In the genomic region with DNA sequence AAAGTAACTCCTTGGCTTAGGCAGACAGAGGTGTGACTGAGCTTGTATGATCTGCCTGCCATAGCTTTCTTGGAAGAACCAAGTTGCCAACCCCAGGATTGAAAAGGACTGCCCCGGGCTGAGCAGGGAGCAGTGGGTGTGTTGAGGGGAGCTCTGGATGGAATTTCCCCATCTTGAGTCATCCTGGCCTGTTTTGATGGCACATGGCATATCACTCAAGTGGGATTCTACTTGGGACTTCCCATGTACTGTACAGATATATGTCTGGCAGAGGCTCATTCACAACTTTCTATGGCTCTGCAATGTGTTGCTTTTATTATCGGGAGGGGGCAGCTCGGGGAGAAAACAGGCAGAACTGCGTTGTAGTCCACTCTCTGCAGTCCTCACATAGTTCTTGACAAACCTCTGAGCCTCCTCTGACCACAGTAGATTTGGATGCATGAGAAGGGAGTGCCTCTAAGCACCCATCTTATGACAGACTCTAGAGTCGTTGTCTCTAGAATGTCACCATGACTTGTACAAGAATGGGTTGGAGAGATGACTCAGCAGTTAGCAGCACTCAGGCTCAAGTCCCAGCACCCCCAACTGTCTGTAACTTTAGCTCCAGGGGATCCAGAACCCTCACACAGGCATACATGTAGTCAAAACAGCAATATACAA, we compare ENCODE assay signal across 11 mouse cellular contexts. TPM values are rescaled to one million over a fixed set of nuclear protein-coding genes. Genes with fewer than 3 reads are reported as not detected.
A peak's percentile ranks its signal among the peaks of the same experiment; 100 is the strongest.
DNase-seq lines count a peak whose midpoint lies in the region; ATAC-seq and TF ChIP-seq lines count a peak whose summit lies in the region.
"Had no signal": no experiment of that assay in that cellular context is flagged by ENCODE, and none has a peak within 500 bp of the region (broad histone marks: within the 10 kb centered on the region; RNA-seq: fewer than 3 reads in every experiment).

No protein-coding gene starts in this region.

- no peak for TF ChIP-seq EP300 in CH12.LX (IDR thresholded peaks at IDR 0.05; ENCODE audit: low read length)

- ATAC-seq in heart, embryonic 12.5 days (ENCODE audit: insufficient number of reproducible peaks, low FRiP score): peak; percentile 77
- peak; percentile 46 for ATAC-seq in erythroblast, adult 5-6 weeks (replicated peaks; ENCODE audit: low FRiP score, poor library complexity, severe bottlenecking)
- no peak for ATAC-seq in forebrain, postnatal 0 days

- H3K4me2 ChIP-seq in heart, embryonic 12.5 days: peak overlapping the region; percentile 10; the same call in 1 of the 2 replicates
- H3K4me2 ChIP-seq in CH12.LX (ENCODE audit: insufficient read depth, low read depth, poor library complexity, severe bottlenecking) (peak overlapping the region; percentile 91), myocyte (ENCODE audit: low read depth) (peak overlapping the region; percentile 85)
- no peak overlapping the region for H3K4me2 ChIP-seq in forebrain, postnatal 0 days (ENCODE audit: low read depth)

- WGBS in heart, embryonic 12.5 days: 78% methylated on average over 5 of the region's 5 CpGs
- 91% methylated on average over 5 of the region's 5 CpGs for WGBS in forebrain, postnatal 0 days

- dilution Hi-C loops in CH12.LX (cut with MboI; ENCODE audit: extremely low pct_ligation_motif_present, extremely low pct_unique_long_range_greater_than_20kb, low sequenced_read_pairs): no loop called here

- peaks cover 62% of the 10 kb centered on the region for H3K79me2 ChIP-seq in CH12.LX (replicated peaks; ENCODE audit: control insufficient read depth, extremely low read depth, insufficient read depth, poor library complexity, severe bottlenecking)
- H3K79me2 ChIP-seq in myocyte (ENCODE audit: control insufficient read depth, insufficient read depth): peaks cover 20% of the 10 kb centered on the region

- H3K27ac ChIP-seq in heart, embryonic 12.5 days (ENCODE audit: poor library complexity, severe bottlenecking): peak overlapping the region; percentile 74
- H3K27ac ChIP-seq in CH12.LX (ENCODE audit: insufficient read depth, low read depth): peak overlapping the region; percentile 99
- no peak overlapping the region for H3K27ac ChIP-seq in forebrain, postnatal 0 days (ENCODE audit: low read depth, low read length)
- H3K27ac ChIP-seq: layer of hippocampus, adult 2 months had no signal

- H3K4me3 ChIP-seq in heart, embryonic 12.5 days: no peak overlapping the region
- H3K4me3 ChIP-seq in CH12.LX (replicated peaks in 1 of 3; ENCODE audit: low read depth in 2 of 3, low read length in 2 of 3, poor library complexity in 1 of 3): no peak overlapping the region
- H3K4me3 ChIP-seq in myocyte: peak overlapping the region; percentile 0
- no peak overlapping the region for H3K4me3 ChIP-seq in forebrain, postnatal 0 days (ENCODE audit: low read depth, low read length)
- H3K4me3 ChIP-seq: layer of hippocampus, adult 2 months had no signal

- H3K9ac ChIP-seq in heart, embryonic 12.5 days: no peak overlapping the region
- H3K9ac ChIP-seq in CH12.LX (ENCODE audit: insufficient read depth, low read depth): peak overlapping the region; percentile 65
- no peak overlapping the region for H3K9ac ChIP-seq in forebrain, postnatal 0 days

- TF ChIP-seq POLR2A in CH12.LX (IDR thresholded peaks at IDR 0.05; ENCODE audit: low read depth, low read length): peak; percentile 8; the same call in 1 of the 2 replicates
- no peak for TF ChIP-seq POLR2A in myocyte (IDR thresholded peaks at IDR 0.05; ENCODE audit: insufficient read length, low read depth)

- no peak for TF ChIP-seq CTCF in CH12.LX (conservative IDR thresholded peaks at IDR 0.05 in 1 of 2, IDR thresholded peaks at IDR 0.05 in 1 of 2; ENCODE audit: low read depth in 2 of 2, low read length in 2 of 2)
- no peak for TF ChIP-seq CTCF in forebrain, postnatal 0 days (IDR thresholded peaks at IDR 0.05; ENCODE audit: low read depth)

- peaks cover 32% of the 10 kb centered on the region for H3K4me1 ChIP-seq in heart, embryonic 12.5 days (replicated peaks)
- H3K4me1 ChIP-seq in CH12.LX (ENCODE audit: control insufficient read depth in 1 of 2, insufficient read depth in 2 of 2): peaks cover 78 to 97% of the 10 kb centered on the region in 2 experiments
- no peaks in the 10 kb centered on the region for H3K4me1 ChIP-seq in forebrain, postnatal 0 days (ENCODE audit: insufficient read depth)

- H3K9me3 ChIP-seq in heart, embryonic 12.5 days (replicated peaks): no peaks in the 10 kb centered on the region
- H3K9me3 ChIP-seq in CH12.LX (replicated peaks; ENCODE audit: low read length): no peaks in the 10 kb centered on the region
- H3K9me3 ChIP-seq in forebrain, postnatal 0 days (ENCODE audit: low read length): no peaks in the 10 kb centered on the region

- DNase-seq in heart, postnatal 10 days: no peak
- DNase-seq in CH12.LX (ENCODE audit: extremely low read depth): no peak
- no peak for DNase-seq in forebrain, postnatal 0 days
- no peak for DNase-seq in ovary, postnatal 14 days (ENCODE audit: low spot score)
- no peak for DNase-seq in c-Kit-positive CD71-positive TER-119-positive erythroid progenitor cells, embryonic 14.5 days (ENCODE audit: low spot score)
- DNase-seq: cerebellum, postnatal 25 days; midbrain, embryonic 14.5 days had no signal

- in situ Hi-C loops in CH12.LX (cut with MboI; ENCODE audit: low pct_ligation_motif_present, low pct_unique_long_range_greater_than_20kb, low sequenced_read_pairs): no loop called here

- TF ChIP-seq RAD21 in CH12.LX (IDR thresholded peaks at IDR 0.05; ENCODE audit: low read depth, low read length): no peak

- H3K27me3 ChIP-seq in heart, embryonic 12.5 days (replicated peaks): no peaks in the 10 kb centered on the region
- H3K27me3 ChIP-seq in CH12.LX (replicated peaks) (no peaks in the 10 kb centered on the region), myocyte (ENCODE audit: control insufficient read depth, insufficient read depth, insufficient read length) (no peaks in the 10 kb centered on the region)
- H3K27me3 ChIP-seq in forebrain, postnatal 0 days (ENCODE audit: insufficient read depth, low read length): no peaks in the 10 kb centered on the region

- H3ac ChIP-seq in myocyte (ENCODE audit: control insufficient read depth, insufficient read length): no peak overlapping the region

- intact Hi-C loops in heart, postnatal 10 days (cut with DNase I): no loop called here

- H3K36me3 ChIP-seq in heart, embryonic 12.5 days: peaks cover 78% of the 10 kb centered on the region
- H3K36me3 ChIP-seq in CH12.LX (replicated peaks in 1 of 2; ENCODE audit: control insufficient read depth in 1 of 2, insufficient read depth in 1 of 2, low read length in 1 of 2) (peaks cover 83 to 95% of the 10 kb centered on the region in 2 experiments), myocyte (ENCODE audit: control insufficient read depth, insufficient read depth) (peaks cover 26% of the 10 kb centered on the region)
- H3K36me3 ChIP-seq in forebrain, postnatal 0 days (ENCODE audit: insufficient read depth): peaks cover 63% of the 10 kb centered on the region

RNA-seq across cellular contexts. Expression of a gene that starts 9.6 kb away (rescaled TPM):
- 0.34 and 0.44 TPM in 2 replicates for polyA plus RNA-seq in heart, embryonic 12.5 days (2016; fragmentation: Nextera tagmentation; extraction: Ambion mirVana)
- total RNA-seq in heart, postnatal 10 days (2021): 1 to 10 TPM; 9.6 to 9.9 TPM
- total RNA-seq in CH12.LX (2012; rRNA removed): 4.1 and 4.2 TPM in 2 replicates
- 0.65 and 0.79 TPM in 2 replicates for total RNA-seq in CH12.LX (2014; rRNA removed)
- 2.3 and 2.6 TPM in 2 replicates for polyA plus RNA-seq in CH12.LX (2012; ENCODE audit: insufficient read length, low read depth)
- total RNA-seq in erythroblast, adult 5-6 weeks (2015; ENCODE audit: low replicate concordance): 0.21 TPM in 1 of 2 replicates, not detected in the other
- 0.17 and 0.70 TPM in 2 replicates for total RNA-seq in erythroblast, adult 5-6 weeks (2017; ENCODE audit: low replicate concordance)
- polyA plus RNA-seq in myocyte (2012; fragmentation: generic; extraction: Trizol): 10.0 TPM
- total RNA-seq in forebrain, postnatal 0 days (2014; rRNA removed): 3.1 and 4.7 TPM in 2 replicates
- 0.11 and 0.23 TPM in 2 replicates for polyA plus RNA-seq in forebrain, postnatal 0 days (2015; fragmentation: Nextera tagmentation; extraction: Ambion mirVana)

RNA-seq across cellular contexts. Expression of a gene that starts 20.2 kb away (rescaled TPM):
- polyA plus RNA-seq in heart, embryonic 12.5 days (2016; fragmentation: Nextera tagmentation; extraction: Ambion mirVana): 87.0 and 88.7 TPM in 2 replicates
- 100 to 1,000 TPM; 129 to 181 TPM for total RNA-seq in heart, postnatal 10 days (2021)
- total RNA-seq in CH12.LX (2012; rRNA removed): 231 and 400 TPM in 2 replicates
- 97.4 and 131 TPM in 2 replicates for total RNA-seq in CH12.LX (2014; rRNA removed)
- polyA plus RNA-seq in CH12.LX (2012; ENCODE audit: insufficient read length, low read depth): 245 and 301 TPM in 2 replicates
- 12.7 and 13.2 TPM in 2 replicates for total RNA-seq in erythroblast, adult 5-6 weeks (2015; ENCODE audit: low replicate concordance)
- total RNA-seq in erythroblast, adult 5-6 weeks (2017; ENCODE audit: low replicate concordance): 25.8 and 25.9 TPM in 2 replicates
- polyA plus RNA-seq in myocyte (2012; fragmentation: generic; extraction: Trizol): 433 TPM
- total RNA-seq in forebrain, postnatal 0 days (2014; rRNA removed): 91.9 and 120 TPM in 2 replicates
- 69.9 and 75.4 TPM in 2 replicates for polyA plus RNA-seq in forebrain, postnatal 0 days (2015; fragmentation: Nextera tagmentation; extraction: Ambion mirVana)

RNA-seq across cellular contexts. Expression of a gene that starts 38.1 kb away (rescaled TPM):
- 48.7 and 52.1 TPM in 2 replicates for polyA plus RNA-seq in heart, embryonic 12.5 days (2016; fragmentation: Nextera tagmentation; extraction: Ambion mirVana)
- total RNA-seq in heart, postnatal 10 days (2021): 10 to 100 TPM; 18.6 to 21.8 TPM
- total RNA-seq in CH12.LX (2012; rRNA removed) (42.9 and 43.0 TPM in 2 replicates), CH12.LX (2014; rRNA removed) (23.5 and 24.9 TPM in 2 replicates)
- polyA plus RNA-seq in CH12.LX (2012; ENCODE audit: insufficient read length, low read depth) (50.7 and 67.8 TPM in 2 replicates), myocyte (2012; fragmentation: generic; extraction: Trizol) (37.2 TPM)
- 6.0 and 7.3 TPM in 2 replicates for total RNA-seq in erythroblast, adult 5-6 weeks (2015; ENCODE audit: low replicate concordance)
- 2.5 and 9.6 TPM in 2 replicates for total RNA-seq in erythroblast, adult 5-6 weeks (2017; ENCODE audit: low replicate concordance)
- total RNA-seq in forebrain, postnatal 0 days (2014; rRNA removed): 60.5 and 64.3 TPM in 2 replicates
- polyA plus RNA-seq in forebrain, postnatal 0 days (2015; fragmentation: Nextera tagmentation; extraction: Ambion mirVana): 58.3 and 60.9 TPM in 2 replicates

RNA-seq across cellular contexts. Expression of a gene that starts 44.3 kb away (rescaled TPM):
- 14.1 and 15.7 TPM in 2 replicates for polyA plus RNA-seq in heart, embryonic 12.5 days (2016; fragmentation: Nextera tagmentation; extraction: Ambion mirVana)
- total RNA-seq in heart, postnatal 10 days (2021): 10 to 100 TPM; 52.3 to 52.4 TPM
- 77.6 and 95.2 TPM in 2 replicates for total RNA-seq in CH12.LX (2012; rRNA removed)
- 55.5 and 56.7 TPM in 2 replicates for total RNA-seq in CH12.LX (2014; rRNA removed)
- 119 and 127 TPM in 2 replicates for polyA plus RNA-seq in CH12.LX (2012; ENCODE audit: insufficient read length, low read depth)
- total RNA-seq in erythroblast, adult 5-6 weeks (2015; ENCODE audit: low replicate concordance): 21.5 and 30.0 TPM in 2 replicates
- 14.5 and 21.1 TPM in 2 replicates for total RNA-seq in erythroblast, adult 5-6 weeks (2017; ENCODE audit: low replicate concordance)
- 10.0 TPM for polyA plus RNA-seq in myocyte (2012; fragmentation: generic; extraction: Trizol)
- 43.0 and 55.8 TPM in 2 replicates for total RNA-seq in forebrain, postnatal 0 days (2014; rRNA removed)
- polyA plus RNA-seq in forebrain, postnatal 0 days (2015; fragmentation: Nextera tagmentation; extraction: Ambion mirVana): 6.7 and 9.7 TPM in 2 replicates

RNA-seq across cellular contexts. Expression of a gene that starts 55.2 kb away (rescaled TPM):
- polyA plus RNA-seq in heart, embryonic 12.5 days (2016; fragmentation: Nextera tagmentation; extraction: Ambion mirVana): 10.9 and 13.0 TPM in 2 replicates
- 10 to 100 TPM; 17.7 to 19.0 TPM for total RNA-seq in heart, postnatal 10 days (2021)
- total RNA-seq in CH12.LX (2012; rRNA removed) (9.5 and 10.0 TPM in 2 replicates), CH12.LX (2014; rRNA removed) (2.3 and 2.8 TPM in 2 replicates)
- polyA plus RNA-seq in CH12.LX (2012; ENCODE audit: insufficient read length, low read depth) (9.4 and 13.9 TPM in 2 replicates), myocyte (2012; fragmentation: generic; extraction: Trizol) (15.2 TPM)
- 32.4 and 33.4 TPM in 2 replicates for total RNA-seq in erythroblast, adult 5-6 weeks (2015; ENCODE audit: low replicate concordance)
- total RNA-seq in erythroblast, adult 5-6 weeks (2017; ENCODE audit: low replicate concordance): 32.2 and 39.0 TPM in 2 replicates
- 21.0 and 26.7 TPM in 2 replicates for total RNA-seq in forebrain, postnatal 0 days (2014; rRNA removed)
- 5.9 and 7.6 TPM in 2 replicates for polyA plus RNA-seq in forebrain, postnatal 0 days (2015; fragmentation: Nextera tagmentation; extraction: Ambion mirVana)
